Mouse (Mus musculus): ENCODE data around the gene Epop. TPM values are rescaled to one million over a fixed set of nuclear protein-coding genes. Genes with fewer than 3 reads are reported as not detected.

Gene Epop
- polyA plus RNA-seq (2015; fragmentation: Nextera tagmentation; extraction: Ambion mirVana), result 1.8 and 2.2 TPM in 2 replicates

GRCm38 (mm10) chr11:97629576-97629975 lies at the start of gene Epop:
Gene Epop (minus strand): TSS chr11:97629702.
- DNase-seq (ENCODE audit: low spot score), result peak; percentile 81

- DNase-seq (ENCODE audit: low spot score), result no peak
Measured at GRCm38 (mm10) chr11:97678301-97678700, 48.8 kb upstream of the Epop start.

- DNase-seq (ENCODE audit: low spot score), result no peak
Measured at GRCm38 (mm10) chr11:97677842-97678241, 48.3 kb upstream of the Epop start.

- DNase-seq (ENCODE audit: low spot score), result no peak
Measured at GRCm38 (mm10) chr11:97677381-97677780, 47.9 kb upstream of the Epop start.

- DNase-seq (ENCODE audit: low spot score), result no peak
Measured at GRCm38 (mm10) chr11:97676050-97676754, 46.7 kb upstream of the Epop start.

- DNase-seq (ENCODE audit: low spot score), result no peak
Measured at GRCm38 (mm10) chr11:97673148-97673547, 43.6 kb upstream of the Epop start.

GRCm38 (mm10) chr11:97671177-97671527 lies 41.6 kb upstream of the Epop start:
- DNase-seq (ENCODE audit: low spot score), result no peak

- DNase-seq (ENCODE audit: low spot score), result no peak
Measured at GRCm38 (mm10) chr11:97670234-97671176, 41.0 kb upstream of the Epop start.

- no peak for DNase-seq (ENCODE audit: low spot score)
Measured at GRCm38 (mm10) chr11:97669829-97670228, 40.3 kb upstream of the Epop start.

GRCm38 (mm10) chr11:97669268-97669667 lies 39.8 kb upstream of the Epop start:
- DNase-seq (ENCODE audit: low spot score), result no peak

- DNase-seq (ENCODE audit: low spot score), result no peak
Measured at GRCm38 (mm10) chr11:97668160-97668559, 38.7 kb upstream of the Epop start.

GRCm38 (mm10) chr11:97666794-97667193 lies 37.3 kb upstream of the Epop start:
- DNase-seq (ENCODE audit: low spot score), result no peak

- no peak for DNase-seq (ENCODE audit: low spot score)
Measured at GRCm38 (mm10) chr11:97666221-97666620, 36.7 kb upstream of the Epop start.

GRCm38 (mm10) chr11:97665431-97665830 lies 35.9 kb upstream of the Epop start:
- no peak for DNase-seq (ENCODE audit: low spot score)

GRCm38 (mm10) chr11:97664771-97665240 lies 35.3 kb upstream of the Epop start:
- peak; percentile 57 for DNase-seq (ENCODE audit: low spot score)

- no peak for DNase-seq (ENCODE audit: low spot score)
Measured at GRCm38 (mm10) chr11:97664339-97664665, 34.8 kb upstream of the Epop start.

- DNase-seq (ENCODE audit: low spot score), result peak; percentile 45
Measured at GRCm38 (mm10) chr11:97663528-97664338, 34.2 kb upstream of the Epop start.

GRCm38 (mm10) chr11:97662893-97663527 lies 33.5 kb upstream of the Epop start, which contains the start of gene Mllt6:
Gene Mllt6 (plus strand): TSS chr11:97663414.
- DNase-seq (ENCODE audit: low spot score), result peak; percentile 70

- DNase-seq (ENCODE audit: low spot score), result peak; percentile 65
Measured at GRCm38 (mm10) chr11:97662207-97662892, 32.8 kb upstream of the Epop start.

GRCm38 (mm10) chr11:97661648-97662133 lies 32.2 kb upstream of the Epop start:
- DNase-seq (ENCODE audit: low spot score), result peak; percentile 60

All from thymus, postnatal 0 days (tissue).